In genomic region chr5:93328059-93328458, GRCm38 (mm10) we compare ENCODE assay signal across 7 mouse cellular contexts.
DNase-seq lines count a peak whose midpoint lies in the region; TF ChIP-seq lines count a peak whose summit lies in the region.

No protein-coding gene starts in this region.

- dilution Hi-C loops in CH12.LX (cut with MboI; ENCODE audit: extremely low pct_ligation_motif_present, extremely low pct_unique_long_range_greater_than_20kb, low sequenced_read_pairs), result no loop called here

- peak; percentile 72 to 86 for TF ChIP-seq CTCF in CH12.LX (conservative IDR thresholded peaks at IDR 0.05 in 1 of 2, IDR thresholded peaks at IDR 0.05 in 1 of 2; ENCODE audit: low read depth in 2 of 2, low read length in 2 of 2)

- no peaks in the 10 kb centered on the region for H3K9me3 ChIP-seq in CH12.LX (replicated peaks; ENCODE audit: low read length)

- TF ChIP-seq EP300 in CH12.LX (IDR thresholded peaks at IDR 0.05; ENCODE audit: low read length), result no peak

- no peak overlapping the region for H3K4me2 ChIP-seq in CH12.LX (ENCODE audit: insufficient read depth, low read depth, poor library complexity, severe bottlenecking)

- TF ChIP-seq POLR2A in CH12.LX (IDR thresholded peaks at IDR 0.05; ENCODE audit: low read depth, low read length), result no peak

- no peak overlapping the region for H3K4me3 ChIP-seq in CH12.LX (replicated peaks in 1 of 3; ENCODE audit: low read depth in 2 of 3, low read length in 2 of 3, poor library complexity in 1 of 3)

- H3K27ac ChIP-seq in CH12.LX (ENCODE audit: insufficient read depth, low read depth), result no peak overlapping the region

- peaks cover 15% of the 10 kb centered on the region for H3K27me3 ChIP-seq in CH12.LX (replicated peaks)

- in situ Hi-C loops in CH12.LX (cut with MboI; ENCODE audit: low pct_ligation_motif_present, low pct_unique_long_range_greater_than_20kb, low sequenced_read_pairs), result no loop called here

- peak; percentile 90 for TF ChIP-seq RAD21 in CH12.LX (IDR thresholded peaks at IDR 0.05; ENCODE audit: low read depth, low read length)

- no peaks in the 10 kb centered on the region for H3K79me2 ChIP-seq in CH12.LX (replicated peaks; ENCODE audit: control insufficient read depth, extremely low read depth, insufficient read depth, poor library complexity, severe bottlenecking)

- peaks cover 0 to 8% of the 10 kb centered on the region in 2 experiments; a peak in 2 of 4 replicates for H3K4me1 ChIP-seq in CH12.LX (ENCODE audit: control insufficient read depth in 1 of 2, insufficient read depth in 2 of 2)

- H3K36me3 ChIP-seq in CH12.LX (replicated peaks in 1 of 2; ENCODE audit: control insufficient read depth in 1 of 2, insufficient read depth in 1 of 2, low read length in 1 of 2), result no peaks in the 10 kb centered on the region

- H3K9ac ChIP-seq in CH12.LX (ENCODE audit: insufficient read depth, low read depth), result no peak overlapping the region

- peak; percentile 69 for DNase-seq in CH12.LX (ENCODE audit: extremely low read depth)
- peak; percentile 29 for DNase-seq in T-cell, adult 2 months (ENCODE audit: low spot score)
- DNase-seq in cerebellum, postnatal 25 days, result peak; percentile 76 to 87
- DNase-seq in gastrocnemius, postnatal 4 days (ENCODE audit: low spot score in 2 of 2), result peak; percentile 51 to 70
- peak; percentile 26 to 75 for DNase-seq in layer of hippocampus, adult 8-10 months (ENCODE audit: low spot score in 2 of 2)
- DNase-seq in lung, postnatal 36 days, result peak; percentile 90
- DNase-seq in spleen, postnatal 10 days (ENCODE audit: low spot score in 2 of 2), result peak; percentile 25 to 75

TF ChIP-seq in CH12.LX, 34 proteins besides CTCF, POLR2A, EP300 and RAD21:
- TF ChIP-seq SMC3 (IDR thresholded peaks at IDR 0.05; ENCODE audit: low read depth, low read length) (peak; percentile 79), NELFE (IDR thresholded peaks at IDR 0.05; ENCODE audit: low read depth, low read length) (peak; percentile 10; the same call in 1 of the 2 replicates), ZMIZ1 (IDR thresholded peaks at IDR 0.05; ENCODE audit: low read depth, low read length) (no peak), RCOR1 (conservative IDR thresholded peaks at IDR 0.05; ENCODE audit: low read depth, low read length) (no peak), ZC3H11A (IDR thresholded peaks at IDR 0.05; ENCODE audit: low read depth, low read length) (no peak; the same call in 1 of the 2 replicates)

Comparison
In these comparisons a context has a peak if more than half of its experiments do, and no peak if none do; other contexts are left out.
1. DNase-seq: peak in every context shown above with its lines; median percentile 90 in lung, postnatal 36 days; 82 in cerebellum, postnatal 25 days; 69 in CH12.LX; 60 in gastrocnemius, postnatal 4 days; 50 in layer of hippocampus, adult 8-10 months; 50 in spleen, postnatal 10 days; 29 in T-cell, adult 2 months.